Mouse (Mus musculus): Measurements from ENCODE around the gene Pde4d.

GRCm38 (mm10) chr13:109677617-109678016 lies 1227.9 kb downstream of the Pde4d start:
- TF ChIP-seq CTCF (IDR thresholded peaks at IDR 0.05; ENCODE audit: borderline replicate concordance, insufficient read depth, low read depth, low read length) (no peak), POLR2A (IDR thresholded peaks at IDR 0.05; ENCODE audit: borderline replicate concordance, insufficient read depth, low read length) (no peak)
